Mouse (Mus musculus) monocyte, adult 5-6 weeks (primary cell): ENCODE measurements around the gene Lrfn3. TPM values are rescaled to one million over a fixed set of nuclear protein-coding genes. Genes with fewer than 3 reads are reported as not detected.

Experiments
- ATAC-seq: fragments of 153-309, 156-312 bp; replicated peaks from 2 replicates; pipeline ENCODE4 v1.8.0; 2017; ENCODE audit warnings: mild to moderate bottlenecking; ENCODE audit not compliant: low TSS enrichment, insufficient number of reproducible peaks, severe bottlenecking, poor library complexity, low FRiP score
- total RNA-seq: library from RNA; stranded (forward); fragments of 200-1000, 200-491, 200-594 nt; gene quantifications from 3 replicates; pipeline ENCODE4 v1.2.3, GENCODE M21; 2017

Gene Lrfn3
- total RNA-seq, 1 experiment from 2014 or later = not detected

- ATAC-seq = peak; percentile 52; the same call in 1 of the 2 replicates
Measured at GRCm38 (mm10) chr7:30353279-30353822, 9.2 kb downstream of the Lrfn3 start.

GRCm38 (mm10) chr7:30347828-30348227, 14.7 kb downstream of the Lrfn3 start:
- ATAC-seq = peak; percentile 39; the same call in 1 of the 2 replicates

GRCm38 (mm10) chr7:30346635-30347379, 15.8 kb downstream of the Lrfn3 start:
- no peak for ATAC-seq

GRCm38 (mm10) chr7:30339432-30340109, 23.0 kb downstream of the Lrfn3 start:
- no peak for ATAC-seq

GRCm38 (mm10) chr7:30336384-30336783, 26.2 kb downstream of the Lrfn3 start:
- ATAC-seq = no peak

DNA sequence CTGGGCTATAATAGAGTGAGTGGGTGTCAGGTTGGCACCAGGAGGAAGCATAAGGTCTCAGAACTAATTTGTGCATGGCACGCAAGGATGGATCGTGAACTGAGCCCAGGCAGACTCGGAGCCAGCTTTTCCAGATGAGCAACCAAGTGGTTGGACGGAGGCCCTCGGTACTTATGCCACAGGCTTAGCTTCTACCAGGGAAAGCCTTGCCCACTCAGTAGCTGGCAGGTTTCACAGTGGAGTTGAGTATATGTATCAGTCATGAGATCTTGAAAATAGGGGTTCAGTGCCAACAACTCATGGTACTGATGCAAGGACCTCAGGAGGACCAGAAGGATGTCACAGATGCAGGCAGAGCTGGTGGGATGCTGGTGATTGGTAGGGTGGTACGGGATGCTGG, 26.9 kb downstream of the Lrfn3 start:
- no peak for ATAC-seq

- no peak for ATAC-seq
Measured at GRCm38 (mm10) chr7:30334563-30334962, 28.0 kb downstream of the Lrfn3 start.

DNA sequence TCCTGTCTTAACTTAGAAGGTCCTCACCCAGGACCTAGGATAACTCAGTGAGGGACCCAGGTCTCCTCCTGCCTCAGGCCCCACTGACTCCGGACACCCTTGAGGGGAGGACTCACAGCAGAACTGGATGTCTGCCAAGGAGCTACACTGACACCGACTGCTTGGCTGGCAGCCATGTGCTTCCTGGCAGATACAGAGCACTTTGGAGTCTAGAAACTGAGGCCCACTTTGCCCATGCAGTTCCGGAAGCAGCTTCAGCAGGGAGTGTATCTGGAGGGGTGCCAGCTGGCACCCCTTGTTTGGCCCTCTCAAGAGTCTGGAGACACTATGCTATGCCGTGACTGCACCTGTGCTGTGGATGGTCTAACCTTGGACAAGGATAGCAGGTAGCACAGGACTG, 29.1 kb downstream of the Lrfn3 start:
- ATAC-seq = no peak

DNA sequence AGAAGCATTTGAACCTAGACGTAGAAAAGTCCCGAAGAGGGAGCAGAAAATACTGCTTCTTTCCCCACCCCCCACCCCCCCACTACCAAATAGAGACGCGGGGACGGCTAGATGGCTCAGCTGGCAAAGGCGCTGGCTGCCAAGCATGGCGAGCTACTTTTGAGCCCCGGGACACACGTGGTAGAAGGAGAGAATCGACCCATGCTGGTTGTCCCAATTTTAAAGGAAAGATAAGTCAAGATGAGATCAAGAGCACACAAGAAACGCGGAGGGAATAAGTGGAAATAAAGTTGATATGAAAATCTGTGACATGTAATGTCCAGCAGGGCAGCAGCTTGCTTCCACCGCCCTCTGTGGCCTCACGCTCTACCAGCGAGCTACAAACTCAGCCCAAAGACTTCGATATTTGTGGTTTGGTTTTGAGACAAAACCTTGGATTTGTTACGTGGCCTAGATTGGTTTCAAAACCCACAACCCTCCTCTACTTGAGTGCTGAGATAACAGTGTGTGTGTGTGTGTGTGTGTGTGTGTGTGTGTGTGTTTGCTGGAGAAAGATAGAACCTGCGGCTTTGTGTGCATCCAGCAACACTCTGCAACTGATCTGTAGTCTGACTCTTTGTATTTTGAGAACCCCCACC, 29.8 kb downstream of the Lrfn3 start:
- no peak for ATAC-seq

DNA sequence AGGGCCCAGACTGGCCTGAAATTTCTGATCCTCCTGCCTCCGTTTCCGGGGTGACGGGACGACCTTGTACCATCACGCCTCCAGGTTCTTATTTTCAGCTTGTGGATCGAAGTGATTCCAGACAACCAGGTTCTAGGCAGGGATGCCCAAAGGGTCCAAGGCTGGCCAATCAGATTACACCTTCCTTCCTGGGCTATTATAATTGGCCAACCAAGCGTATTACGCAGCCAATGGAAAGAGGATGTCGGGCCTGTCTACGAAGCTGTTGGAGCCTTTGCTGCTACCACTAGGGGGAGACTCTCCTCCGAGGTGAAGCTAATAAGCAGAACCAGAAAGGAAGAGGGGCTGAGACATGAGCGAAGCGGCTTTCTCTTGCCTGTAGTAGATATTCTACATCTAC, 30.7 kb downstream of the Lrfn3 start:
- peak; percentile 85 for ATAC-seq

GRCm38 (mm10) chr7:30328379-30328778, 34.2 kb downstream of the Lrfn3 start:
- no peak for ATAC-seq

DNA sequence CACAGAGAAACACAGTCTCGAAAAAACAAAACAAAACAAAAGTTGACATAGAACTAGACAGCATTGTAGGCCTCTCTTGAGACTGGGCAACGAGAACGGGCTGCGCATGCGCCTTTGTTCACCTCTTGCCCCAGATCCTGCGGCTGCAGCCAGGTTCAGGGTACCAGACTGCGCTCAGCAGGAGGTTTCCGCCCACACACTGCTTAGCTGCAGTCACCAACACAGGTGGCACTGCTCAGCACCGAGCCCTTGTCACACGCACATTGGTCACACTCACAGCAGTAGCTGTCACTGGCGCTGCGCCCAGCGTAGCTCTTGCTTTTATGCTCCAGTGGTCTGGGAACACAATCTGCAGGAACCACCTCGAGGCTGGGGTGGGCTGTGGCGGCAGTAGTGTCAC, 35.4 kb downstream of the Lrfn3 start:
- ATAC-seq = no peak

DNA sequence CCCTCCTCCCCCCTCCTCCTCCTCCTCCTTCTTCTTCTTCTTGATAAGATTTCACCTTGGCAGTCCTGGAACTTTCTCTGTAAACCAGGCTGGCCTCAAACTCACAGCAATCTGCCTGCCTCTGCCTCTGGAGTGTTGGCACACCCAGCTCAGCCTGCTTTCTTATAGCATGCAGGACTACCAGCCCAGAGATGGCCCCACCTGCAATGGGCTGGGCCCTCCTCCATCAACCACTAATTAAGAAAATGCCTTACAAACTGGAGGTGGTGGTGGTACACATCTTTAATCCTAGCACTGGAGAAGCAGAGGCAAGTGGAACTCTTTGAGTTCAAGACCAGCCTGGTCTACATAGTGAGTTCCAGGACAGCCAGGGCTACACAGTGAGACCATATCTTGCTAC, 36.1 kb downstream of the Lrfn3 start:
- no peak for ATAC-seq

- peak; percentile 38 for ATAC-seq
Measured at GRCm38 (mm10) chr7:30325364-30325763, 37.2 kb downstream of the Lrfn3 start.

- ATAC-seq = no peak
Measured at GRCm38 (mm10) chr7:30324300-30324944, 38.1 kb downstream of the Lrfn3 start.

DNA sequence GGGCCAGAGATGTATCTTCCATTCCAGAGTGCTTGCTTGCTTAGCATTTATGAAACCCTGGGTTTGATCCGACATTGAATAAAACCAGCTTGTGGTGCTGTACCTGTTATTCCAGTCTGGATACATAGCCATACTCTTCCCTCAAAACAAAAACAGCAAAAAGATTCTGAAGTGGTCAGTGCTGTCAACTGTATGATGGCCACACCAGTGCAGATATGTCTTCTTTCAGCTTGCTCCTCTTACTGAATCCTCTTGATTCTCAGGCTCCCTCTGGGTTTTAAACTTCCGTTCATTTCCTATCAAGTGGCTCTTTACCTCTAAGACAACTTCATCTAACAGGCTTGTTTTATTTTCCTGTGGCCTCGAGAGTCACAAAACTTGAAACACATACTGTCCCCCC, 38.8 kb downstream of the Lrfn3 start, which contains the start of gene Sdhaf1:
TSS of gene Sdhaf1 (minus strand) at position 101 of the 400 bp plus-strand sequence.
- no peak for ATAC-seq

DNA sequence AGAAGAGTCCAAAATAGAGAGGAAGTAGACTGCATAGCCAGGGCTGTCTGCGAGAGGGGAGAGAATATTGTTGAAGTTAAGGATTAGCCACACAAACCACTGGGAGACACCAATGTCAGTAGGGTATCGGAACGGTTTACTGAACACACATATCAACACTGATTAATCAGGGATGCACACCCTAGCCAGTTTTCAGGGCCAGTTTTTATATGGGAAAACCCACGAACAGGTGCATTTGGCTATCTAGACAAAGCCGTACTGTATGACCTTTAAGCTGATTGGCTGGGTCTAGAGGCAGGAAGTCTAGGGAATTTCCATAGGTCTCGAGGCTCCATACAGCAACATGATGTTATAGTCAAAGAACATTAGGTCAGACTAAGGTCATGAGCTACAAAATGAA, 39.7 kb downstream of the Lrfn3 start:
- peak; percentile 38 for ATAC-seq

DNA sequence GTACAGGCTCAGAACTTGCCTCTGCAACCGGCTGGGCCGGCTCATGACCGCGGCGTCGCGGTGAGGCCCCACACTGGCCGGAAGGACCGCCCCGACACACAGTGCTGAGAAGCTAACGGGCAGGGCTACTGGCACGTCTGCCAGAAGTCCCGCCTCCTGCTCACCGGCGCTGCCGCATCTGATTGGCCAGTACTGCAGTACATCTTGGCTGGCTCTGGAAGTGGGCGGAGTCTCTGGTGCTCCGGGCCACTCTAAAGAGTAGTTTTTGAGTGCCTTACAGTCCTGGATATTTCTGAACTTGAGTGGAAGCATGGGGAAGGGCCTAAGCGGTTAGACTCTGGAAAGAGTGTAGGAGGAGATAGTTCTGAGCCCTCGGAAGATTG, 40.3 kb downstream of the Lrfn3 start:
- peak; percentile 94 for ATAC-seq
